Mouse (Mus musculus) CD4-positive, CD25-positive, alpha-beta regulatory T cell, adult 4 months (primary cell): ENCODE measurements around the gene Myoz2. TPM values are rescaled to one million over a fixed set of nuclear protein-coding genes. Genes with fewer than 3 reads are reported as not detected.
A peak's percentile ranks its signal among the peaks of the same experiment; 100 is the strongest.

Experiments used
- ATAC-seq: one replicate; pipeline ENCODE4 v1.8.0; 2017
- polyA plus RNA-seq, 2 experiments: library from polyadenylated mRNA; unstranded; fragments of 100-300 nt; shearing (Covaris generic); gene quantifications; one replicate each; pipeline ENCODE4 v1.2.1; 2017

The Myoz2 gene
- polyA plus RNA-seq, 2 experiments from 2014 or later, result 0.13 TPM; not detected in 1

DNA sequence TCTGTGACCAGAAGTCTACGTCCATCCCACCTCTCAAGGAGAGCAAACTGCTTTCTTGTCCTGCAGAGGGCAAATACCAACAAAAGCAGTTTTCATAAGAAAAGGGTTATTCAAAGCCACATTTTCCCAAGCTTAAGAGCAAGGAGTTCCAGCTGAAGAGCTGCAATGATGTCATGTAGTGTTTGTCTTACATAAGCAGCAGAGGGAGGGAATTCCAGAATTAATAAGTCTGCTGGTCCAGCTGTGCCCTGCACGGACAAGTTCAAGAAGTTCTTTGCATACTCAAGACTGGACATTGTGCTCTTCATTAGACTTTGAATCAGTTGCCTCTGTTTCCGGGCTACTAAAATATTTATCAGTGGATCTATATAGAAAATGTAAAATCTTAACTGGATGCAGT lies 33.8 kb downstream of the Myoz2 start:
- no peak for ATAC-seq

DNA sequence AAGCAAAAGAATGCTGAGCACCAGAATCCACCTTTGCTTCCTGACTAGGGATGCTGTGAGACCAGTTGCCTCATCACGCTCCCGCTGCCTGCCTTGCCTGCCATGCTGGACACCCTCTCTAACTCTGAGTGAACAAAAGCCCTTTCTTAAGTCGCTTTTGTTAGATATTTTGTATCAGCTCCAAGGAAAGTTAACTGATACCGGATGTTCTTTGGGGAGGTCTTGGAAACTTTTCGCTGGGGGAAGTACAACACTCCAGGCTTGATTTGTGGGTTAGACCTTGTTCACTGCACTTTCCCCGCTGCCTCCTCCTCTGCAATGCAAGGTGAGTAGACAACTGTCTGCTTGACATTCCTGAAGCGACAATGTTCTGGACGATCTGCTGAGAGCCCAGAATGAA lies 36.3 kb downstream of the Myoz2 start:
- no peak for ATAC-seq

DNA sequence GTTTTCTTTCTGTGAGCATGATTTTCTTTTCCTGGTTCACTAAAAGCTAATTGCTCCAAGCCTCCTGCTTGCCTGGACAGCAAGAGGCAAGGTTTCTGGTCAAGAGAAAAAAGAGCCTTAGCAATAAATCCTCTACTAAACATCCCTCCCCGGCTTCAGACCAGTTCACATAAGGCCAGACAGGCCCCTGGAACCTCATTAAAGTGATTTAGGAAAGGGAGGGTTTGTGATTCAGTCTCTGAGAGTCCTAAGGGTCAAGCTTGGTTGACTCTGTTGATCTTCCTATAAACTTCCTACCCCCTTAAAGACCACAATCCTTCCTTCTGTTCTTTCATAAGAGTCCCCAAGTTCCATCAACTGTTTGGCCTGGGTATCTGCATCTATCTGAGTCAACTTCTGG lies 37.8 kb downstream of the Myoz2 start:
- ATAC-seq, result no peak

DNA sequence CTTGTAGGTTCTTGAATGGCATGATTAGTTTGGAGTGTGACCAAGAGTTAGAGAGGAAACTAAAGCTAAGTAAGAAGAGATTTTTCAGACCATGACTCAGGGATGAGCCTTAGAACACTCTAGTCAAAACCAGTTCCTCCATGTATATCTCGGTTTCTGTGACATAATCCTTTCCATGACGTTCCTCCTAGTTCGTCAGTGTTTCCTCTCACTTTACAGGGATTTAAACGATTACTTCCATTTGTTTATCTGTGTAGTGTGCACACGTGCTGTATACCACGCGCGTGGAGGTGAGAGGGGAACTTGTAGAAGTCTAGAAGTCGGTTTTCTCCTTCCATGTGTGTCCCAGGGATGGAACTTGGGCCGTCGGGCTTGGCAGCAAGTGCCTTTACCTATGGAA lies 47.9 kb downstream of the Myoz2 start:
- ATAC-seq, result no peak

DNA sequence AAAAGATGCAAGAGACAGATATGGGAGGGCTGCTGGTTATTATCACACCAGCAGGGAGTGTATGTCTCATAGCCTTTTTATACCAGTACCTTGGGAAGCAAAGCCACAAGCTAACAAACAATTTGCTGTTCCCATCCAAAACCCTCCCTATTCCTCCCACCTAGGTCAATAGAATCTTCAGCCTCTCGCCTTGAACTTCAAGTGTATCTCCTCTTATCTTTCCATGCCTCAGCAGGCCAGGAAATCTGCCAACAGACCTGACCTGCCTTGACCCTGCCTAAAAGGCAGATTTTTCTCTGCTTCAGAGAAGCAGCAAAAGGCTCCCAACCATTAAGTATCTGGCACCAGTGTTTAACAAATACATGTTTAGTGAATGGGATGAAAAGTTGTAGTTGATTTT lies 48.4 kb downstream of the Myoz2 start:
- no peak for ATAC-seq

DNA sequence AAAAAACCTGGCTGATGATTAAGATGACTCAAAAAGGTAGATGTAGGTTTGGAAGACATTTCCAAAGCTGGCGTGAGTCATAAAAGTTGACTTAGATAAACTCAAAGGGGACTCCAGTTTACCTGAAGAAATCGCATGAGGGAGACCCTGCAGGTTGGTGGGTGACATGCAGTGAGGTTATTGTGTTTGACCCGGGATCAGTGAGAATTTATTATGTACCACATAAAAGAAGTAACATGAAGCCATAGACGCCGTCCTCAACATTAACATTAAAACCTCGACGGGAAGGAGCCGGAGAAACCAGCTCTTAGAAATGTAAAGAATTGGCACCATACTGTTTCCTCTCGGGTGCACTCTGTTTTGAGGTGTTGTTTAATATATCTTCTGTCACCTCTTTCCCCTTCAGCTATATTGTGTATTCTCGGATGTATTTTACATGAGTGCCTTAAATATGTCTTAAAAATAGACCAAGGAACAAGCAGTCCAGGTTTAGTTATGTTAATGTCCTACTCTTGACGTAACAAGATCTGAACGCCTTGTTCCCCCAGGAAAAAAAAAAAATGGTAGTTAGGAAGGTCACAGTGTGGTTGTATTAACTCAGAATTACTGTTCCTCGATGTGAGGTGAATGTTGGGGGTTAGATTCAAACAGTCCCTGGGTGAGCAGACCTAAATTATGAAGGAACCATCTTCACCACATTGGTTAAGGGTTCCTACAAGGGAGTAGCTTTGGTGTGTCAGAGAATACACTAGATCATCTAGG lies 49.5 kb downstream of the Myoz2 start:
- ATAC-seq, result no peak

DNA sequence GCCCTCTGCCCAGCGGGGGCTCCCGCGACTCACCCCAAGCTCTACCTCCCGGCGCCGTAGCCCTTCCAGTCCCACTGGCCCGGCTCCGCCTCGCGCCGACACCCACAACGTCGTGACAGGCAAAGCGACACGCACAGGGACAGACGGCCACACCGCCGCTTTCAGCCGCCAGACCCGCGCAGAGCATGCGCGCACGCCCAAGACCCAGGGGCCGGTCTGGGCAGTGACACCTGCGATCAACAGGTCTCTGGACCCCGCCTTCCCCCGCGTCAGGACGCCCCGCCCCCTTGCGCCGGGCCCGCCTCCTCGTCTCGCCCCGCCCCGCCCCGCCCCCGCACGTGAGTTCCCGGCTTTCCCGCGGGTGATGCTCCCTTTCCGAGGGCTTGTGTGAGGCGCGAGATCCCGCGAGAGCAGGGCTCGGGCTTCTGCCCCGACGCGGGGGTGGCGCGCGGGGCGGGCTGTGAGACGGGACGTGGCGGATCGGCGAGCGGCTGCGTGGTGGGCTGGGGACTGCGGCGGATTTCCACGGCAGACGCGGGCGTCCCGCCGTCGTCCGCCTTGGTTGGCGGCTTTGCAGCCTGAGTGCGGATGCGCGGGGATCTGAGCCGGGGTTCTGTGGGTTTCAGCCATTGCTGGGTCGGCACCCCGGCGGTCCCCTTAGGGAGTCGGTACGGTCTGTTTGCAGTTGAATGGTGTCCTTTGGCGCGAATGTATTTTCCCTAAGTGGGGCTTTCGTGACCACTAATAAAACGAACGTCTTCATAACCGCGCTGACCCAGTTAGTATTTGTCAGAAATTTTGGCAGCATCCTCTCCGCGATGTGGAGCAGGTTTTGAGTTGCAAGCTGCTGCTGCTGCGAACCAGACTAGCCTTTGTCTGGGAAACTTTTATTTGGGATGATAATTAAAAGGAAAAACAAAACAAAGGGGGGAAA lies 50.3 kb downstream of the Myoz2 start, which contains the start of gene Usp53:
Gene Usp53, minus strand, starts transcription at position 262 of the 934 bp plus-strand sequence.
- ATAC-seq, result peak; percentile 80

DNA sequence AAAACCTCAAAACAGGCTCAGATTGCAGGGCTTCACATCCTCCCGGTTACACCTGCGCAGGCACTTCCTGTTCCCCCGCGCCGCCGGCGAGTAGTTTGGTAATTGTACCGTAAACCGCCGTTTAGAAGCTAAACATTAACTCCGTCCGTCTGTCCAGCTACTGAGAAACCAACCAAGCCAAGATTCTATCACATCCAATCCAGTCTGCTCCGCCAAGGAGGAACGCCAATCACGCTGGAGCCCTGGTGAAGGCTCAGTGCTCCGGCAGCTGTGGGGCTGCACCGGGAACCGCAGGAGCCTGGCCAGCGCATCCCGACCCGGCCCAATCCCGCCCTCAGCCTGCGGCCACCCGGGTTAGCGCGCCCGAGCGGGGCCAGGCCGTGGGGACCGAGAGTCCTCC lies 51.0 kb downstream of the Myoz2 start:
- ATAC-seq, result peak; percentile 58

DNA sequence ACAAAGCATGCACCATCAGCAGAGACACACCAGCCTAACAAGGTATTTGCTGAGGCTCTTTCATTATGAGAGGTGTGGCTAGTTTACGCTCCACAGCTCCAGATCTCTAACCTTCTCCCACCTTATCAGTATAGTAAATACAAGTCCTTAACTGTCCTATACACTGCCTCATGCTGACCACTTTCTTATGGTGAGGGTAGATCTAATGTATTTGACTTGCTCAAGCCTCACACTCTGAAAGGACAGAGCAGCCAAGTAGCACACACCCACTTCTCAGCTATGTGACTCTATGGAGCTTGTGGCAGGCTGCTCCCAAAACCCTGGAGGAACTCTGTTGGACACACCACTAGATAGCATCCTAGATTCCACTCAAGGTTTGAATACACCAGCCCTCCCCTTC lies 58.9 kb downstream of the Myoz2 start:
- ATAC-seq, result no peak

DNA sequence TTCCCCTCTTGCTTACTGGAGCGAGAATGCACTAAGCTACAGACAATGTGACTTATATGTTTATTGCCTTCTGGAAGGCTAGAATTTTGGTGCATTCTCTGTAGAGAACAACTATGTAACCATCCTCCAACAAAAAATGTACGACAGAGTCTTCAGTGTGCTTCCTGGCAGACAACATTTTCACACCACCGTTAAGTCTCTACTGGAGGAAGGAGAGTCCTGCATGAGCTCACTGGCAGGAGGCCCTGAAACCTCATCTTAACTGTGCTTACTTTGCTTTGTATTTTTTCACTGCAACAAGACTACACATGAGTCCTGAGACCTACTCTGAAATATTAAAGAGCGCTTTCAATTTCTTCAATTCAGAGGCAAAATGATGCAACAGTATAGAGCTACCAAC lies 59.5 kb downstream of the Myoz2 start:
- ATAC-seq, result no peak

DNA sequence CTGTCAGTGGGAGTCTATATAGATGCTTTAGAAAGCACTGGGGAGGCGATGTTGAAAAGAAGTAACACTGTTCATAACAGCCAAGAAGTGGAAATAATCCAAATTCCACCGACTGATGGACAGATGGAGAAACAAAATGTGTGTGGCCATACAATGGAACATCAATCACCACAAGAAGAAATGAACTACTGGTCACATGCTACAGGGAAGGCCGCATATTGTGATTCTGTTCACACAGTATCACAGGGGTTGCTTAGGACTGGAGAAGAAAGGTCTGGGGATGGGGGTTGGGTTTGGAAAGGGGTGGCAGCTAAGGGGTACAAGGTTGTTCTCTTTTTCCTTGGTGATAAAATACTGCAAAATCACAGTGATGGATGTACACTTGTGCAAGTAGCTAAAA lies 60.0 kb downstream of the Myoz2 start:
- ATAC-seq, result no peak

DNA sequence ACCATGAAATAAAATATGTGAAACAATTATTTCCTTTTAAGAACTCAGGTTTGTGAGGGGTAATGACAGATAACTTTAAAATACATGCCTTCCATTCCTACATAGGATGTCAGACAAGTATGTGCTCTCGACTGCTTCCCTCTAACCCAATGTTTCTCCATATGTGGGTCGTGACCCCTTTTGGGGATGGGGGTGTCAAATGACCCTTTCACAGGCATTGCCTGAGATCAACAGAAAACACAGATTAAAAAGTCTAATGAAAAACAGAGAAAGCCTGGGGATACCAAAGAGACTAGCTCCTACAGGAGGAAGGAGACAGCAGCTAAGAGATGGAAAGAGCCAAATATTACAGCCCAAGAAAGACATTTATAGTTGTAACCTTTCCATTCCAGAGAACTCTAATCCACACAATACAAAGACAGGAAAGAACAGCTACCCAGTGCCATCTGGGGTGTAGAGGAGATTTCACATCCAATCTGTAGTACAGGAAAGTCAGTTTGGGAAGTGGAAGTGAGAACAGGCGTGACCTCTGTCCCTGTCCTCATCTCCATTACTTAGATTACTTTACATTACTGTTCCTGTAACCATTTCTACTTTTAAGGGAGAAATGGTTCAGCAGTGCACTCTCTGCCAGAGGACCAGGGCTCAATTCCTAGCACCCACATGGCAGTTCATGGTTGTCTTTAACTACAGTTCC lies 62.5 kb downstream of the Myoz2 start:
- ATAC-seq, result no peak

DNA sequence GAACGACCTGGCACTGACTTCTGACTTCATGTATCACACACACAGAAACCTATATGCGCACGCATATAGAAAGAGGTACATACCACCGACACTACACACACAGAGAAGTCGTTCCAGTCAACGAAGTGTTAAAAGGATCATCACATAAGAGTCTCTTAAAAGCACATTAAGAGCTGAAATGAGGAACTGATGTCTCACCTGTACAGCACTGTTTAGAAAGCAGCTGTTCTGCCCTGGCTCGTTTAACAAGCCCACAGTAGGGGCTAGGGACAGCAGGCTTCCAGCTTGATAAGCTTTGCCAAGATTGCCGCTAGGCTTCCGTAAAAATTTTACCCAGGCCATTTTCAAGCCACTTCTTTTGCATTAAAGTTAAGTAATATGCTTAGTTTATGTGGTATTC lies 66.4 kb downstream of the Myoz2 start:
- ATAC-seq, result no peak

DNA sequence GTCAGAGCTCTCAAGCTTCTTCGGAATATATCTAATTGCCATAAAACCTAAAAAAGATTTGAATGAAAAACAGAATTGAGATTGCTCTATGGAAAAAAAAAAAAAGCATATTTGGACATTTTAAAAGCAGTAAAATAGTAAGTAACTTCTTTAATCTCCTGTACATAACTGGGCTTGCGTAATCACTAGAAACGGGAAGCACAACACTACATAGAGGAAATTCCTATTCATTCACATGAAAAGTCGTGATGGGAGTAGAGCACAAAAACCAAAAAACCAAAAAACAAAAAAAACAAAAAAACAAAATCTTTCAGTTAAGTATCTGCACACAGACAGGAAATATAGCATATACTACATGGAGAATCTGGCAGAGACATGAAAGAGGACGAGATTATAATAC lies 70.5 kb downstream of the Myoz2 start:
- no peak for ATAC-seq

Other genes with a start within 250 kb of the Myoz2 start
- not detected for gene Fabp2, start 139.9 kb downstream of the Myoz2 start, polyA plus RNA-seq
- gene Gm10959, start 115.7 kb downstream of the Myoz2 start, polyA plus RNA-seq, result not detected
- 100 to 1,000 TPM in 1 of 2 experiments, 10 to 100 TPM in 1; 84.8 to 103 TPM for gene 1810037I17Rik, start 110.8 kb downstream of the Myoz2 start, polyA plus RNA-seq
- 10 to 100 TPM; 14.9 to 18.4 TPM for gene Usp53, start 50.5 kb downstream of the Myoz2 start, polyA plus RNA-seq
- under 1 TPM in 1 of 2 experiments, not detected in 1; 0.05 TPM for gene Synpo2, start 201.1 kb upstream of the Myoz2 start, polyA plus RNA-seq
- gene Sec24d, start 232.4 kb upstream of the Myoz2 start, polyA plus RNA-seq, result 10 to 100 TPM; 15.5 to 16.2 TPM